Mouse (Mus musculus): ENCODE data around the gene Sprn. TPM values are rescaled to one million over a fixed set of nuclear protein-coding genes. Genes with fewer than 3 reads are reported as not detected.
"Not testable (repeated sequence)": the region's sequence is repeated elsewhere in the genome, so short reads cannot be mapped to it uniquely, and the experiment has no call there.

Gene Sprn
- polyA plus RNA-seq, 2 experiments, result 0.14 to 0.24 TPM

GRCm38 (mm10) chr7:140144550-140144949, 10.1 kb downstream of the Sprn start:
- Histone ChIP-seq H3K9me3 (ENCODE audit: control insufficient read depth, low read length) (no peaks in the 10 kb centered on the region), H3K27ac (replicated peaks; ENCODE audit: low read depth, low read length) (no peak overlapping the region), H3K9ac (ENCODE audit: low read depth, low read length, severe bottlenecking) (no peak overlapping the region), H3K4me2 (replicated peaks; ENCODE audit: low read depth, low read length, severe bottlenecking) (no peak overlapping the region), H3K4me3 (replicated peaks; ENCODE audit: low read length) (no peak overlapping the region), H3K27me3 (ENCODE audit: control insufficient read depth, insufficient read depth, low read length) (no peaks in the 10 kb centered on the region), H3K36me3 (ENCODE audit: control insufficient read depth, insufficient read depth, low read length) (0 out of 2 replicates have a peak, but pooled peaks cover 6% of the 10 kb centered on the region), H3K4me1 (ENCODE audit: control insufficient read depth, insufficient read depth, low read length) (no peaks in the 10 kb centered on the region)
- no peak for TF ChIP-seq POLR2A (IDR thresholded peaks at IDR 0.05; ENCODE audit: borderline replicate concordance, extremely low read depth, insufficient read depth, insufficient read length)
- ATAC-seq (ENCODE audit: low FRiP score, low read depth), result no peak
- WGBS, result 81% methylated on average over 4 of the region's 4 CpGs
- no peak for DNase-seq (ENCODE audit: low spot score)

GRCm38 (mm10) chr7:140141350-140141749, 13.3 kb downstream of the Sprn start:
- DNase-seq (ENCODE audit: low spot score), result peak; percentile 73

DNA sequence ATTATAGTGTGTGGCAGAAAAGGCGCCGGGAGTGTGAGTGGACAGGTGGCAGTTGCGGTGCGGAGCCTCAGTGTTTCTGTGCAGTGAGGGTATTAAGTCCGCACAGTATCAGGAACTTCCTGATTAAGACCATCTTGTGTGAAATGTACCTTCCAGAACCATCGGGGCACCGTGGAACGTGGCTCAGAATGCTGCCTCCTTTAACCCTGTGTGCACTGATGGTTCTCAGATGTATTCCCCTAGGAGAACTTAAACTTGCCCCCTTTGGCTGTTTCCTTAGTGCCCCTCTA, 16.7 kb downstream of the Sprn start:
- WGBS, result 0% methylated on average over 8 of the region's 8 CpGs
- H3K27ac ChIP-seq (replicated peaks; ENCODE audit: low read depth, low read length), result peak overlapping the region; percentile 73
- H3K36me3 ChIP-seq (ENCODE audit: control insufficient read depth, insufficient read depth, low read length), result peaks cover 12% of the 10 kb centered on the region
- H3K27me3 ChIP-seq (ENCODE audit: control insufficient read depth, insufficient read depth, low read length), result no peaks in the 10 kb centered on the region
- peak overlapping the region; percentile 81 for H3K9ac ChIP-seq (ENCODE audit: low read depth, low read length, severe bottlenecking)
- no peaks in the 10 kb centered on the region for H3K4me1 ChIP-seq (ENCODE audit: control insufficient read depth, insufficient read depth, low read length)
- no peak for TF ChIP-seq POLR2A (IDR thresholded peaks at IDR 0.05; ENCODE audit: borderline replicate concordance, extremely low read depth, insufficient read depth, insufficient read length)
- peak overlapping the region; percentile 67 for H3K4me2 ChIP-seq (replicated peaks; ENCODE audit: low read depth, low read length, severe bottlenecking)
- DNase-seq (ENCODE audit: low spot score) (no peak), ATAC-seq (ENCODE audit: low FRiP score, low read depth) (no peak)
- peak overlapping the region; percentile 64 for H3K4me3 ChIP-seq (replicated peaks; ENCODE audit: low read length)
- H3K9me3 ChIP-seq (ENCODE audit: control insufficient read depth, low read length), result no peaks in the 10 kb centered on the region

More at GRCm38 (mm10) chr7:140141350-140141749, 13.3 kb downstream of the Sprn start:
- H3K27ac ChIP-seq (replicated peaks; ENCODE audit: low read depth, low read length), result no peak overlapping the region
- no peaks in the 10 kb centered on the region for H3K9me3 ChIP-seq (ENCODE audit: control insufficient read depth, low read length)
- H3K36me3 ChIP-seq (ENCODE audit: control insufficient read depth, insufficient read depth, low read length), result 0 out of 2 replicates have a peak, but pooled peaks cover 4% of the 10 kb centered on the region
- H3K4me1 ChIP-seq (ENCODE audit: control insufficient read depth, insufficient read depth, low read length), result no peaks in the 10 kb centered on the region
- no peak for ATAC-seq (ENCODE audit: low FRiP score, low read depth)
- H3K4me2 ChIP-seq (replicated peaks; ENCODE audit: low read depth, low read length, severe bottlenecking), result no peak overlapping the region
- no peak overlapping the region for H3K9ac ChIP-seq (ENCODE audit: low read depth, low read length, severe bottlenecking)
- TF ChIP-seq POLR2A (IDR thresholded peaks at IDR 0.05; ENCODE audit: borderline replicate concordance, extremely low read depth, insufficient read depth, insufficient read length), result no peak
- no peak overlapping the region for H3K4me3 ChIP-seq (replicated peaks; ENCODE audit: low read length)
- WGBS, result 4% methylated on average over 14 of the region's 14 CpGs
- no peaks in the 10 kb centered on the region for H3K27me3 ChIP-seq (ENCODE audit: control insufficient read depth, insufficient read depth, low read length)

GRCm38 (mm10) chr7:140137135-140138020, 17.3 kb downstream of the Sprn start, which contains the start of gene Mtg1:
TSS of gene Mtg1 (plus strand) at chr7:140137564.
- 2% methylated on average over 39 of the region's 39 CpGs for WGBS
- no peaks in the 10 kb centered on the region for H3K9me3 ChIP-seq (ENCODE audit: control insufficient read depth, low read length)

GRCm38 (mm10) chr7:140135106-140135770, 19.4 kb downstream of the Sprn start:
- H3K9ac ChIP-seq (ENCODE audit: low read depth, low read length, severe bottlenecking), result no peak overlapping the region
- H3K36me3 ChIP-seq (ENCODE audit: control insufficient read depth, insufficient read depth, low read length), result peaks cover 17% of the 10 kb centered on the region
- H3K4me2 ChIP-seq (replicated peaks; ENCODE audit: low read depth, low read length, severe bottlenecking), result no peak overlapping the region
- no peak overlapping the region for H3K4me3 ChIP-seq (replicated peaks; ENCODE audit: low read length)
- no peaks in the 10 kb centered on the region for H3K9me3 ChIP-seq (ENCODE audit: control insufficient read depth, low read length)
- WGBS, result 87% methylated on average over 5 of the region's 5 CpGs
- DNase-seq (ENCODE audit: low spot score) (no peak), ATAC-seq (ENCODE audit: low FRiP score, low read depth) (no peak)
- H3K27me3 ChIP-seq (ENCODE audit: control insufficient read depth, insufficient read depth, low read length), result no peaks in the 10 kb centered on the region
- H3K4me1 ChIP-seq (ENCODE audit: control insufficient read depth, insufficient read depth, low read length), result no peaks in the 10 kb centered on the region
- TF ChIP-seq POLR2A (IDR thresholded peaks at IDR 0.05; ENCODE audit: borderline replicate concordance, extremely low read depth, insufficient read depth, insufficient read length), result no peak
- no peak overlapping the region for H3K27ac ChIP-seq (replicated peaks; ENCODE audit: low read depth, low read length)

More at GRCm38 (mm10) chr7:140137135-140138020, 17.3 kb downstream of the Sprn start, which contains the start of gene Mtg1:
- H3K36me3 ChIP-seq (ENCODE audit: control insufficient read depth, insufficient read depth, low read length), result peaks cover 13% of the 10 kb centered on the region
- peak within 1 kb of the TSS; percentile 73 for H3K27ac ChIP-seq (replicated peaks; ENCODE audit: low read depth, low read length)
- DNase-seq (ENCODE audit: low spot score) (peak; percentile 94), ATAC-seq (ENCODE audit: low FRiP score, low read depth) (peak; percentile 99)
- H3K4me1 ChIP-seq (ENCODE audit: control insufficient read depth, insufficient read depth, low read length), result no peaks in the 10 kb centered on the region
- peak; percentile 88; the same call in 1 of the 2 replicates for TF ChIP-seq POLR2A (IDR thresholded peaks at IDR 0.05; ENCODE audit: borderline replicate concordance, extremely low read depth, insufficient read depth, insufficient read length)
- no peaks in the 10 kb centered on the region for H3K27me3 ChIP-seq (ENCODE audit: control insufficient read depth, insufficient read depth, low read length)
- H3K4me3 ChIP-seq (replicated peaks; ENCODE audit: low read length), result peak within 1 kb of the TSS; percentile 64
- H3K4me2 ChIP-seq (replicated peaks; ENCODE audit: low read depth, low read length, severe bottlenecking), result peak within 1 kb of the TSS; percentile 67
- peak within 1 kb of the TSS; percentile 81 for H3K9ac ChIP-seq (ENCODE audit: low read depth, low read length, severe bottlenecking)

GRCm38 (mm10) chr7:140134033-140134432, 20.6 kb downstream of the Sprn start:
- DNase-seq (ENCODE audit: low spot score), result not testable (repeated sequence)
- WGBS, result 91% methylated on average over 3 of the region's 7 CpGs

DNA sequence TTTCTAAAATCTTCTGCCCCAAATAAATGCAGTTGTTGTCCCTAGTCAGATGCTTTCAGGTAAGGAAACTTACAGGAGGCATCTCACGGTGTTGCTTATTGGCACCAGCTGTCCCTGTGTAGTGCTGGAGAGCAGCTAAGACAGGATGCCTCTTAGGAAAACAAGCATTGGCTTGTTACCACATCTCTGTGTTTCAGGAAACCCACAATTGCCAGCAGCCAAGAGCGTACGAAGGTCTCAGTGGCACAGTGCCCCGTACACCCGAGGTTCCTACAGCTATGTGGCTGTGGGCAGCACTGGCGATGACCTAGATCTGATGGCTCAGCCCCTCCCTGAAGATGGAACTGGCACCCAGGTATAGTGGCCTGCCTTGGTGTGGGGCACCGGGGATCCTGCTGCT, 22.5 kb downstream of the Sprn start:
- not testable (repeated sequence) for H3K4me3 ChIP-seq (replicated peaks; ENCODE audit: low read length); H3K9me3 ChIP-seq (ENCODE audit: control insufficient read depth, low read length); ATAC-seq (ENCODE audit: low FRiP score, low read depth); H3K27ac ChIP-seq (replicated peaks; ENCODE audit: low read depth, low read length); H3K4me2 ChIP-seq (replicated peaks; ENCODE audit: low read depth, low read length, severe bottlenecking); H3K9ac ChIP-seq (ENCODE audit: low read depth, low read length, severe bottlenecking); H3K27me3 ChIP-seq (ENCODE audit: control insufficient read depth, insufficient read depth, low read length); H3K4me1 ChIP-seq (ENCODE audit: control insufficient read depth, insufficient read depth, low read length); DNase-seq (ENCODE audit: low spot score)
- 96% methylated on average over 7 of the region's 7 CpGs for WGBS
- peaks cover 26% of the 10 kb centered on the region for H3K36me3 ChIP-seq (ENCODE audit: control insufficient read depth, insufficient read depth, low read length)

More at GRCm38 (mm10) chr7:140134033-140134432, 20.6 kb downstream of the Sprn start:
- not testable (repeated sequence) for H3K9ac ChIP-seq (ENCODE audit: low read depth, low read length, severe bottlenecking); ATAC-seq (ENCODE audit: low FRiP score, low read depth); H3K4me2 ChIP-seq (replicated peaks; ENCODE audit: low read depth, low read length, severe bottlenecking); H3K27me3 ChIP-seq (ENCODE audit: control insufficient read depth, insufficient read depth, low read length); H3K9me3 ChIP-seq (ENCODE audit: control insufficient read depth, low read length); H3K27ac ChIP-seq (replicated peaks; ENCODE audit: low read depth, low read length); H3K4me1 ChIP-seq (ENCODE audit: control insufficient read depth, insufficient read depth, low read length); H3K4me3 ChIP-seq (replicated peaks; ENCODE audit: low read length)
- peaks cover 26% of the 10 kb centered on the region for H3K36me3 ChIP-seq (ENCODE audit: control insufficient read depth, insufficient read depth, low read length)

Data from limb, embryonic 14.5 days (tissue).